Mouse (Mus musculus) kidney, adult 9 months (tissue): ENCODE results near the gene Tbc1d8b.

Experiments used
- DNase-seq: peaks from one replicate; pipeline ENCODE4 v3.0.0; 2022

The Tbc1d8b gene

DNA sequence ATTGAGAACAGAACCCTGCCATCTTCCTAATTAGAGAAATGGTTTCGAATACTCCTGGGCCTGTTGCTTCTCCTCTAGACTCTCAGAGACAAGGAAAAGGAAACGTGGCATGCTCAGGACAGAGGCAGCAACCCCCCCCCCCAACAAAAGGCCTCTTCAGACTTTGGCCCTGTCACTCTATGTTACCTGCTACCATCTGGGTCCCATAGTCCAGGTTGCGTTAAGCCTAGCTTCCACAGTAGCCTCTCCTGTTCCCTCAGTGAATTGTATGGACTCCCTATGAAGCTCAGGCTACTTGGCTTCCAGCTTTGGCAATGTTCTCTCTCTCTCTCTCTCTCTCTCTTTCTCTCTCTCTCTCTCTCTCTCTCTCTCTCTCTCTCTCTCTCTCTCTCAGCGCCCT is 96.8 kb downstream of the Tbc1d8b start:
- DNase-seq, result no peak

DNA sequence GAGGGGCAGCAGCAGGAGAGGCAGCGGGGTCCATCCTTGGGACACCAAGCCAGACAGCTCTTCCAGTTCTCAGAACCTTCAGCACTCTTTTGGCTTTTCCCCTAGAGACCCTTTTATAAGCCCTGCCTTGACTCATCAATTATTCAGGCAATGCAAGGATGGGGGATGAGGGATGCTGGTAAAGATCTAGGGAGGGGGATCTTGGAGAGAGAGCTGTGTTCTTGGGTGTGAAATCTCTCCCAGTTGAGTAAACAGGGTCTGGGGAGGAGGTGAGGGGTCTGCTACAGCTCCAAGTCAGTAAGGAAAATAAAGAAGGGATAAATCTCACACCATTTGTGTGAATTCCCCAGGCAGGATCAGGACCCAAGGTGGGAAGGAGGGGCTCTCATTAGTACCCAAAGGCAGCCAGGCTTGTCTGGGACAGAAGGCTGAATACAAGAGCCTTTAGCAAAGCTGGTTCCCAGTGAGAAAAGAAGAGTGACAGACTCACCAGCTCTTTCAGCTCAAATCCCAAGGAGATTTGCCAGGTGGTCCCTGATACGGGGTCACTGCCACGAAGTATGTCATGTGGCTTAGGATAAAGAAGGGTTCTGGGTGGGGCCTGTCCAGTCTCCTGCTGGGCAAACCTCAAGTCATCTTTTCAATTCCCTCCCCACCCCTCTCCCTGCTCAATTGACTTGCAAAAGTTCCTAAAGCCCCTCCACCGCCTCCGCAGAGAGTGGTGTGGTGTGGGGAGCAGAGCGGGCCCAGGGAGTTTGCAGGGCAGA is 97.7 kb downstream of the Tbc1d8b start, which contains the start of gene Ripply1:
Gene Ripply1, minus strand, starts transcription at position 76 of the 767 bp plus-strand sequence.
- DNase-seq, result no peak

DNA sequence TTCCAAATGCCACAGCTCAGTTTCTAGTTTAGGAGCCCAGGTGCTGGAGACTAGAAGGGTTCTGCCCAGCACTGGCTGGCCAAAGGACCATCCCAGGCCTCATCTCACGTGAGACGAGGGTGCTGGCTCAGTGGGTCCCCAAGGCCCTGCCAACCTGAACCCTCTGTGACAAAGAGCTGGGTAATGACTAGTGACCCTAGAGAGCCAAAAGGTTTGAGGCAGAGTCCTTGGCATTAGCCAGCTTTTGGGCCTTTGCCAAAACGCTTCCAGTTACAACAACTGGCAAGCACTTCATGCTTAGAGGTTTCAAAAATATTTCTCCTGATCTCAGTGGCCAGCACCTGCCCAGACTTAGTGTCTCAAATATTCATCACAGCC is 98.2 kb downstream of the Tbc1d8b start:
- peak; percentile 69 for DNase-seq

DNA sequence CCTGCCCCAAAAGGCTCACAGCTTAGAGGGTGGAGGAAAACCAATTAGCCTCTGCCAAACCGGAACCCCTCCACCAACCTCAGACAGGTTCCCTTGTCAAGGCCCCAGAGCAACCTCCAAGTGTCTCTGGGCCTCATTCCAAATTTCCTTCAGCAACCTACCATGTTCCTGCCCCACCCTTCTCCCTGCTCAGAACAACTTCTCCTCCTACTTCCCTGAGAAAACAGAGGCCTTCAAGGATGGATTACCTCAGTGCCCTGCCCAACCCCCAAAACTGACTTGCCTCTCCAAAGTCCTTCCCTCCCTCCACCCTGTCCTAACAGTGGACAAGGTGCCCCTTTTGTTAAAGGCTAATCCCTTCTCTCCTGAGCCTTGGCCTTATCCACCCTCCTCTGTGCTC is 101.0 kb downstream of the Tbc1d8b start:
- peak; percentile 79 for DNase-seq

DNA sequence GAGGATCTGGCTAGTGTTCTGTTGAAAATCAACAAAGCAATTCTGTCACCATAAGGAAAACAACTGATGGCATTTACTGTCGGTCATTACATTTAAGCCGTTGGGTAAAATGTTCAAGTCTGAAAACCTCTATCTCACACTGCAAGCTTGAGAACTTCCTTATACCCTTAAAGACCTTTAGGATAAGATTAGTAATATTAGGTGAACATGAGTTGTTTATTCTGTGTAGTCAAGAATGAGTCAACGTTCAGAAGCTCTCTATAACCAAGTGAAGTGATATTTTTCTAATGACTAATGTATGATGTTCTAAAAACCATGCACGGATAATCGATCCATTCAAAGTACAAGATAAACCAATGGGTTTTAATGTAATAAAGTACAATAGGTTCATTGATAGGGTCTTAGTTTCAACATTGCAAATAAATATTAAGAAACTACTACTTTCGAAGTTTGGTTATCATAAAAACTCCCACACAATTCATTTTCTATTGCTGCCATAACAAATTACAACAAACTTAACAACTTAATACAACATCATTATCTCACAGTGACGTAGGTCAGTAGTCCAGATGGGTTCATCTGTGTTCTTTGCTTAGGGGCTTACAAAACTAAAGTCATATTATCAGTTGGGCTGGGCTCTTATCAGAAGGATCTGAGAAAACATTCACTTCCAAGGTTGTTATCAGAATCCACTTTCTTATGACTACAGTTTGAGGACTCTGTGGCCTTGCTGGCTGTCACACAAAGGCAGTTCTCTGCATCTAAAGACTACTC is 109.5 kb downstream of the Tbc1d8b start:
- DNase-seq, result no peak

DNA sequence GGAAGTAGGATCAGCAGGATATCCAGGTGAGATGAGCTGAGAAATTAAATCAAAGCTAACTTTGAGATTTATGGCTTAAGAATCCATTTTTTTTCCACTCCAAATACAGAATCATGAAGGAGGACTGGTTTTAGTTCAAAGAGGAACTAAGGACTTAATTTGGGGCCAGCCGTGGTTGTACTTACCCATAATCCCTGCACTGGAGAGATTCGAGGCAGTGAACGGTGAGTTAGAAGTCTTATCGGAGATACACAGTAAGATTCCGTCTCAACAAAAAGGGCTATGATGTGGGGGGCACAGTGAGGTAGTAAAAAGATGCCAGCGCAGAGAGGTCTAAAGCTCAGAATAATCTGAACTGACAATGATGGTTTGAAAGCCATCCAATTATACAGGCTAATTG is 111.2 kb downstream of the Tbc1d8b start:
- DNase-seq, result no peak

DNA sequence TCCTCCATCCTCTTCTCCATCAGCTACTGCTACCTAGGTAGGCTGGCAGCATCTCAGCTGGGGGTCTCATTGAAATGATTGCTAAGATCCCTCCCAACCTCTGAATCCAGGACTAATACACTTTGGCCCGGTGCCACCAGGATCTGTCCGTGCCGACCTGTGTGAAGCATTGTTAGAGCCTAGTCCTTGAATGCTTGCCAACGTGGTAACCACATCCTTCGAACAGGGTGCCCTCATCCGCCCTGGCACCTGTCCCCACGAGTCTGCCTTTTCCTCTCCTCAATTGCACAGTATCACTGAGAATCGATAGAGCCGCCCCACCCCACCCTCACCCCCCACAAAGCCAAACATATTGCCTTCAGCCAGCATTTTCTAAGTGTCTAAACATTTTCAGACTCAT is 113.1 kb downstream of the Tbc1d8b start:
- peak; percentile 34 for DNase-seq

DNA sequence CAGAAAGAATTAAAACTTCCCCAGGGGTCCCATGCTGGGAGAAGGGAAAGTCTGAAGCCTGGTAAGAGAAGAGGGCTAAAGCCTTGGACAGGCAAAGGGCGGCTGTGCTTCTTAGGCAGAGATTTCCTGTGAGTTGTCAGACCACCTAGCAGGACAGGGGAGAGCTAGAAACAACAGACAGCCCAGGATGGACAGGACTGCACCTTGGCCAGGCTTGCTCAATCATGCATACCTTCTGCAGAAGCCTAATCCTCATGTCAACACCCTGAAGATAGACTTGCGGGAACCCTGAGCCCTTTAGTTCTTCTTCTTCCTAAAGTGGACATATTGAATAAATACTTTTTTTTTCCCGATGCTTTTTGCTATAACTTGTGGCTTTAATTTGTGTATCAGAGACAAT is 115.2 kb downstream of the Tbc1d8b start:
- DNase-seq, result peak; percentile 51

DNA sequence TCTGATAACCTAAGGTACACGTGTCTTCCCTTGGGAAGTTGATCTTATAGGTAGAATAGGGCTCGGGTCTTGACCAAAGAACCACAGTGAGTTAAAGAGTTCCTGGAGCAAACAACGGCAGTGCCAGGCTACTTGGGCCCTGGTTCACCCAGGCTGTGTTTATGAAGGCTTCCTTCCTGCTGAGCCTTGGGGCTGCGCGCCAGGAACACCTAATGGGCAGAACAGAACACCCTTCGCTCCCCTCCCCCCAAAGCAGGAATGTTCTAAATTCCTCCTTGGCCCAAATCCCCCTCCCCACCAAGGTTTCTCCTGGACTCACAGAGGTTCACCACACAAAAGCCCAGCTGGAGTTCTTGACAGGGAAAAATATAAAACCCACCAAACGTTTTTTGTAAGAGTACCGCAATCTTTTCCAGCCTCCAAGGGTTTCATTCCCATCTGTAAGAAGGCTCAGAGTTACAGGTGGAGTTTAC is 115.6 kb downstream of the Tbc1d8b start, which contains the start of gene Cldn2:
Gene Cldn2, plus strand, starts transcription at position 423 of the 473 bp plus-strand sequence.
- peak; percentile 31 for DNase-seq
